ENCODE assay signal across 30 mouse cellular contexts in genomic region chr1:191588749-191589148, GRCm38 (mm10).
"Had no signal": no experiment of that assay in that cellular context is flagged by ENCODE, and none has a peak within 500 bp of the region (broad histone marks: within the 10 kb centered on the region; RNA-seq: fewer than 3 reads in every experiment).

No protein-coding gene starts in this region.

- H3K9me3 ChIP-seq: limb, embryonic 10.5 days; limb, embryonic 12.5 days; limb, embryonic 13.5 days; limb, embryonic 15.5 days; liver, embryonic 13.5 days; liver, embryonic 15.5 days; lung, embryonic 15.5 days; megakaryocyte, embryonic 14.5 days; midbrain, embryonic 10.5 days; midbrain, embryonic 12.5 days; midbrain, embryonic 13.5 days; midbrain, embryonic 15.5 days; neural tube, embryonic 12.5 days; neural tube, embryonic 13.5 days had no signal

- H3K4me1 ChIP-seq: limb, embryonic 10.5 days; limb, embryonic 12.5 days; limb, embryonic 13.5 days; limb, embryonic 15.5 days; liver, embryonic 13.5 days; liver, embryonic 15.5 days; lung, embryonic 15.5 days; midbrain, embryonic 10.5 days; midbrain, embryonic 12.5 days; midbrain, embryonic 13.5 days; midbrain, embryonic 15.5 days; neural tube, embryonic 12.5 days; neural tube, embryonic 13.5 days had no signal

- H3K27me3 ChIP-seq: limb, embryonic 12.5 days; limb, embryonic 13.5 days; limb, embryonic 15.5 days; liver, embryonic 13.5 days; liver, embryonic 15.5 days; lung, embryonic 15.5 days; megakaryocyte, embryonic 14.5 days; midbrain, embryonic 12.5 days; midbrain, embryonic 13.5 days; midbrain, embryonic 15.5 days; neural tube, embryonic 12.5 days; neural tube, embryonic 13.5 days had no signal

- H3K27ac ChIP-seq: left cerebral cortex, adult 2 months; limb, embryonic 10.5 days; limb, embryonic 12.5 days; limb, embryonic 13.5 days; limb, embryonic 15.5 days; liver, embryonic 13.5 days; liver, embryonic 14.5 days; liver, embryonic 15.5 days; lung, embryonic 15.5 days; macrophage; midbrain, embryonic 10.5 days; midbrain, embryonic 12.5 days; midbrain, embryonic 13.5 days; midbrain, embryonic 15.5 days; neural tube, embryonic 12.5 days; neural tube, embryonic 13.5 days had no signal

- H3K4me2 ChIP-seq: limb, embryonic 12.5 days; limb, embryonic 13.5 days; limb, embryonic 15.5 days; liver, embryonic 13.5 days; liver, embryonic 15.5 days; lung, embryonic 14.5 days; lung, embryonic 15.5 days; midbrain, embryonic 11.5 days; midbrain, embryonic 12.5 days; midbrain, embryonic 13.5 days; midbrain, embryonic 15.5 days; neural tube, embryonic 12.5 days; neural tube, embryonic 13.5 days had no signal

- H3K9ac ChIP-seq: limb, embryonic 12.5 days; limb, embryonic 13.5 days; limb, embryonic 15.5 days; liver, embryonic 13.5 days; liver, embryonic 14.5 days; liver, embryonic 15.5 days; lung, embryonic 14.5 days; lung, embryonic 15.5 days; midbrain, embryonic 12.5 days; midbrain, embryonic 13.5 days; midbrain, embryonic 15.5 days; neural tube, embryonic 12.5 days; neural tube, embryonic 13.5 days had no signal

- ATAC-seq: lung, postnatal 0 days; midbrain, embryonic 13.5 days; midbrain, embryonic 15.5 days; midbrain, embryonic 16.5 days had no signal

- H3K4me3 ChIP-seq: left cerebral cortex, adult 2 months; limb, embryonic 10.5 days; limb, embryonic 12.5 days; limb, embryonic 13.5 days; limb, embryonic 15.5 days; liver, embryonic 13.5 days; liver, embryonic 15.5 days; lung, embryonic 15.5 days; megakaryocyte, embryonic 14.5 days; midbrain, embryonic 10.5 days; midbrain, embryonic 12.5 days; midbrain, embryonic 13.5 days; midbrain, embryonic 15.5 days; myocyte; neural tube, embryonic 12.5 days; neural tube, embryonic 13.5 days had no signal

- DNase-seq: left cerebral cortex, postnatal 4 days; liver, embryonic 13.5 days; lung, adult 18-20 months; lung, adult 2 months; lung, embryonic 14.5 days; lung, postnatal 10 days; lung, postnatal 14 days; lung, postnatal 36 days; lung, postnatal 4 days; midbrain, embryonic 14.5 days had no signal
